Mouse (Mus musculus) monocyte, adult 5-6 weeks (primary cell): ENCODE results near the gene Vmn1r83. TPM values are rescaled to one million over a fixed set of nuclear protein-coding genes. Genes with fewer than 3 reads are reported as not detected.

Experiments
- ATAC-seq: fragments of 153-309, 156-312 bp; replicated peaks from 2 replicates; pipeline ENCODE4 v1.8.0; 2017; ENCODE audit warnings: mild to moderate bottlenecking; ENCODE audit not compliant: low TSS enrichment, insufficient number of reproducible peaks, severe bottlenecking, poor library complexity, low FRiP score
- total RNA-seq: library from RNA; stranded (forward); fragments of 200-1000, 200-491, 200-594 nt; gene quantifications from 3 replicates; pipeline ENCODE4 v1.2.3, GENCODE M21; 2017

Gene Vmn1r83
- not detected in 3 replicates for total RNA-seq

DNA sequence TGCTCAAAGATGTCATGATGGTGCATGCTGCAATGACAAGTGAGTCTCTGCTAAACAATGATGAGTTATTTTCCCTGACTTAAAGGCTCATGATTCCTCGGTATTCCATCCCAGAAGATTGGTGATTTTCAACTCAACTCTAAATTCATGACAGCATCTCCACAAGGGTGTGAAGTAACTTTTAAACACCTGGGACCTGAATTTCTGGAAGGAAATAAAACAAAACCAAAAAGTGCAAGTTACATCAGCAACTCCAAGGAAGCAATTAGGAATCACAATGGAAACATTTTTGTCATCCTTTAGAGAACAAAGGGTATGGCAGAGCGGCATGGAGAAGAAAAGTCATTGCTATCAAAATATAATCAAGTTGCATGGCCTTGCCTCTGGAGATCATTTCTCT, at the start of gene Vmn1r83:
Gene Vmn1r83 (minus strand): TSS at position 101 of the 400 bp plus-strand sequence.
- no peak for ATAC-seq

DNA sequence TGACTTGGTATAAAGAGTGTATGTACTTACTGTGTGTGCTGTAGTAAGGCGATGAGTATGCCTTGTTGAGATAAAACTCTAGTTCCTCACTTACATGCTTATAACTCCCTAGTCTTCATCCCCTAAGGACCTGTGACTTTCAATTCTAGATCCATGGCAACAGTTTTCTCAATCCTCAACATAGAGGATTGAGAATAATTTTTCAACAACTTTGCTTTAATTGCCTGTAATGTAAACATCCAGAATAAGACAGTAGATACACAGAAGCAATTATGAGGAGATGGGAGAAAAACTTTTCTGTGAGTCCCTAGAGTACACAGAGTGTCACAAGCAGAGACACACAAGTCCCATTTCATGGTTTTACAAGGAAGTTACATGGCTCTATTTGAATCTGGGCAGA, 39.9 kb upstream of the Vmn1r83 start, which contains the start of gene Vmn1r84:
Gene Vmn1r84 (minus strand): TSS at position 101 of the 400 bp plus-strand sequence.
- no peak for ATAC-seq

DNA sequence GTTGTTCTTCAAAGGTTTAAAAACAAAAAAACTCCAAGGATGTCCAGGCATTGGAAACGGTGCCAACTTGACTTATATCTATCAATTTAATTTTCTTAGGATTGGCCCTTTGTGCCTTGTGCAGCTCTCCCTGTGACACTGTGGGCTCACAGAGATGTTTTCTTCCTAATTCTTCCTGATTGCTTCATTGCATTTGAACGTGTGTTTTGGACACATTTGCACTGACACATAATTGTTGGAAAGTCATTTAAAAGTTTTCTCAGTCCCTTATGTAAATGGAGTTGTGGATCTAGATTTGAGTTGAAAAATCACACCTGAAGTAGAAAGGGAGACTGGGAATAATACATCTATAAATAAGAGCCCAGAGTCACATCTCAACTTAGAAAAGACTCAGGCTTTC, 29.2 kb downstream of the Vmn1r83 start, which contains the start of gene Vmn1r82:
Gene Vmn1r82 (plus strand): TSS at position 301 of the 400 bp plus-strand sequence.
- ATAC-seq = no peak

Other genes starting within 250 kb of the Vmn1r83 start
- not detected in 3 replicates for gene Vmn1r78, start 179.2 kb downstream of the Vmn1r83 start, total RNA-seq
- gene Vmn1r79, start 158.2 kb downstream of the Vmn1r83 start, total RNA-seq = not detected in 3 replicates
- gene Vmn1r80, start 140.2 kb downstream of the Vmn1r83 start, total RNA-seq = not detected in 3 replicates
- gene Vmn1r81, start 61.2 kb downstream of the Vmn1r83 start, total RNA-seq = under 0.01 to 0.10 TPM in 2 of 3 replicates, not detected in the other
- not detected in 3 replicates for gene Vmn1r82, start 29.1 kb downstream of the Vmn1r83 start, total RNA-seq
- not detected in 3 replicates for gene Vmn1r84, start 39.8 kb upstream of the Vmn1r83 start, total RNA-seq
- gene Zfp551, start 93.3 kb upstream of the Vmn1r83 start, total RNA-seq = 1.3 to 2.5 TPM (median 1.7 TPM) in 3 replicates
- 3.6 to 10.8 TPM (median 9.3 TPM) in 3 replicates for gene Zfp606, start 148.8 kb upstream of the Vmn1r83 start, total RNA-seq
- gene 2900092C05Rik, start 183.0 kb upstream of the Vmn1r83 start, total RNA-seq = not detected in 3 replicates